Mouse (Mus musculus) hindbrain, embryonic 16.5 days (tissue): ENCODE measurements around the gene Rassf1. TPM values are rescaled to one million over a fixed set of nuclear protein-coding genes. Genes with fewer than 3 reads are reported as not detected.

Experiments used
- ATAC-seq: fragments of 200-750 bp; cut with Nextera tagmentation; 2 replicates; pipeline ENCODE4 v1.8.0; 2017; ENCODE audit warnings: moderate TSS enrichment, moderate library complexity
- H3K27ac ChIP-seq: fragments of 300-500 bp; sonication (generic); 2 replicates; pipeline ENCODE4 v1.5.1; 2014; ENCODE audit warnings: low read depth, mild to moderate bottlenecking, control low read depth, low read length, moderate library complexity
- H3K27me3 ChIP-seq: fragments of 300-500 bp; sonication (generic); replicated peaks from 2 replicates; pipeline ENCODE4 v1.6.1; 2014; ENCODE audit warnings: low read length; ENCODE audit not compliant: control insufficient read depth, insufficient read depth
- H3K36me3 ChIP-seq: fragments of 300-500 bp; sonication (generic); 2 replicates; pipeline ENCODE4 v1.6.1; 2014; ENCODE audit warnings: mild to moderate bottlenecking, low read length, moderate library complexity, mixed read lengths; ENCODE audit not compliant: control insufficient read depth, insufficient read depth
- H3K4me1 ChIP-seq: fragments of 300-500 bp; sonication (generic); 2 replicates; pipeline ENCODE4 v1.6.1; 2014; ENCODE audit warnings: low read depth, low read length; ENCODE audit not compliant: control insufficient read depth, insufficient read depth
- H3K4me2 ChIP-seq: fragments of 300-500 bp; sonication (generic); 2 replicates; pipeline ENCODE4 v1.6.1; 2014; ENCODE audit warnings: mild to moderate bottlenecking, low read length, control low read depth, moderate library complexity
- H3K4me3 ChIP-seq: fragments of 300-500 bp; sonication (generic); 2 replicates; pipeline ENCODE4 v1.5.1; 2014; ENCODE audit warnings: mild to moderate bottlenecking, low read length, control low read depth, moderate library complexity
- H3K9ac ChIP-seq: fragments of 300-500 bp; sonication (generic); 2 replicates; pipeline ENCODE4 v1.6.1; 2014; ENCODE audit warnings: low read depth, mild to moderate bottlenecking, control low read depth, low read length, moderate library complexity
- H3K9me3 ChIP-seq: fragments of 300-500 bp; sonication (generic); 2 replicates; pipeline ENCODE4 v1.6.1; 2014; ENCODE audit warnings: mild to moderate bottlenecking, low read length, moderate library complexity; ENCODE audit not compliant: control insufficient read depth
- WGBS: fragments of 180-500 bp; shearing (Covaris S2); extraction: QIAGEN DNeasy Blood & Tissue Kit; methylation state at CpG from one replicate; pipeline ENCODE4 v1.1.7; 2014; 5-methylcytosine and 5-hydroxymethylcytosine counted together
- polyA plus RNA-seq: library from polyadenylated mRNA; unstranded; fragments of >200 nt; fragmentation: Nextera tagmentation; extraction: Ambion mirVana; gene quantifications from 2 replicates; pipeline ENCODE4 v1.2.1, GENCODE M21; 2015

The Rassf1 gene
- polyA plus RNA-seq, 1 experiment from 2014 or later = 45.8 TPM

DNA sequence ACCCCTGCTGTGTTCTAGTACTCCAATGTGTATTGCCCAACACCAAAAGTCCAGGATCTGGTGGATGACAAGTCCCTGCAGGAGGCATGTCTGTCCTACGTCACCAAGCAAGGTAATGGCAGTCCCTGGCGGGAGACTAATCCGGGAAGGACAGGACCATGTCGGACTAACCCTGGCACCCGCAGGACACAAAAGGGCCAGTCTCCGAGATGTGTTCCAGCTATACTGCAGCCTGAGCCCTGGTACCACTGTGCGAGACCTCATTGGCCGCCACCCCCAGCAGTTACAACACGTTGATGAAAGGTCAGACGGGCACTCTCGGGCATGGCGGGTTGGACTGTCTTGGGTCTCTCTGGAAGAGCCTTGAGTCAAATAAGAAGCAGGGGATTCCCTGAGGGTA is 6.6 kb upstream of the Rassf1 start:
- Histone ChIP-seq H3K4me1 (peaks cover 31% of the 10 kb centered on the region), H3K9me3 (no peaks in the 10 kb centered on the region), H3K9ac (no peak overlapping the region), H3K27me3 (0 out of 2 replicates have a peak, but pooled peaks cover 5% of the 10 kb centered on the region), H3K4me3 (no peak overlapping the region), H3K4me2 (no peak overlapping the region), H3K27ac (no peak overlapping the region), H3K36me3 (peaks cover 15% of the 10 kb centered on the region)
- 95% methylated on average over 12 of the region's 12 CpGs for WGBS
- no peak for ATAC-seq

DNA sequence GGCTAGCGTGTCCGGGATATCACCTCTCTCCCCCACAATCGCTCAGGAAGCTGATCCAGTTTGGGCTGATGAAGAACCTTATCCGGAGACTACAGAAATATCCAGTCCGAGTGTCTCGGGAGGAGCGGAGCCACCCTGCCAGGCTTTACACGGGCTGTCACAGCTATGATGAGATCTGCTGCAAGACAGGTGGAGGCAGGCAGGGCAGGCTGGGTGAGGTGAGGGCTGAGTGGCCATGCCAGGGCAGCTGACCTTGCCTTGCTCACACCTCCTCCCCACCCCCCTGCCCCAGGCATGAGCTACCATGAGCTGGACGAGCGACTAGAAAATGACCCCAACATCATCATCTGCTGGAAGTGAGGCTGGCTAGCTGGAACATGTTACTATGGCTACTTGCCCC is 6.2 kb upstream of the Rassf1 start:
- no peaks in the 10 kb centered on the region for H3K9me3 ChIP-seq
- 90% methylated on average over 10 of the region's 10 CpGs for WGBS

DNA sequence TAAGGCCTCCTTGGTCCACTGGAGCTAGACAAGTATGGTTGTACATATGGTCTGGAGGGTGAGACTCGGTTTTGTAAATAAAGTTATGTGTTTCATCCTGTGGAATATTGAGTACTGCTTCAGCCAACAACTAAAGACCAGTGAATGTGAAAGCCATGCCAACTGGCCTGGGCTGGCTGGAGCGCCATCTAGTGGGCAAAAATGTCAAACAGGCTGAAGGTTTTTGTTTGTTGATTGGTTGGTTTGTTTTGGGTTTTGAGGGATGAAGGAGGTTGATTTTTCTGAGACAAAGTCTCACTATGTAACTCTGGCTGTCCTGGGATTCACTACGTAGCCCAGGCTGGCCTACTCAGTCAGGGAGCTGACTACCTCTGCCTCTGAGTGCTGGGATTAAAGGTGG is 5.8 kb upstream of the Rassf1 start:
- 7% methylated on average over 3 of the region's 3 CpGs for WGBS
- Histone ChIP-seq H3K27me3 (peaks cover 8% of the 10 kb centered on the region; the same call in 1 of the 2 replicates), H3K9ac (no peak overlapping the region), H3K4me3 (no peak overlapping the region), H3K27ac (no peak overlapping the region), H3K4me2 (no peak overlapping the region), H3K9me3 (no peaks in the 10 kb centered on the region), H3K4me1 (peaks cover 31% of the 10 kb centered on the region), H3K36me3 (peaks cover 12% of the 10 kb centered on the region)
- ATAC-seq = no peak

More for the DNA sequence above, 6.2 kb upstream of the Rassf1 start:
- Histone ChIP-seq H3K9ac (0 out of 2 replicates have a peak overlapping the region, but pooled peaks have one; percentile 3), H3K4me2 (no peak overlapping the region), H3K4me1 (peaks cover 31% of the 10 kb centered on the region), H3K4me3 (no peak overlapping the region), H3K36me3 (peaks cover 12% of the 10 kb centered on the region), H3K27me3 (0 out of 2 replicates have a peak, but pooled peaks cover 6% of the 10 kb centered on the region), H3K27ac (no peak overlapping the region)
- ATAC-seq = no peak

DNA sequence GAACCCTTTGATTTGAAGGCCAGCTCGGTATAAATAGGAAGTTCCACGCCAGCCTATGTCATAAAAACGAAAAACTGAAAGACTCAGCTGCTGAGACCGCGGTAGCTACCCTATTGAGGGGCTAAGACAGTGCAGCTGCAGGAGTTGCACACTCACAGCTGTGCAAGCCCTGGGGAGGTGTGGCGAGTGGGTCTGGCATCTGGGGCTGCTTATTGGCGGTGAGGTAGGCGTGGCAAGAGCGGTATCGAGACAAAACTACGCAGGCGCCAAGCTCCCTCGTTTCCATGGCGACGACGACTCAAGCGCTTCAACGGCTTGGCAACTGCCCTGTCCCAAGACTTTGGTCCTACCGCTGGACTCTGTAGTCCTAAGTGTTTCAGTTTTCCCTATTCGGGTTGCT is 4.3 kb upstream of the Rassf1 start, which contains the start of gene Zmynd10:
Gene Zmynd10 (plus strand): TSS at position 273 of the 400 bp plus-strand sequence.
- peak within 1 kb of the TSS; percentile 17 for H3K4me3 ChIP-seq
- peak within 1 kb of the TSS; percentile 17; the same call in 1 of the 2 replicates for H3K27ac ChIP-seq
- peak within 1 kb of the TSS; percentile 48 for H3K9ac ChIP-seq
- peak; percentile 63 for ATAC-seq
- H3K36me3 ChIP-seq = peaks cover 12% of the 10 kb centered on the region
- H3K4me2 ChIP-seq = peak within 1 kb of the TSS; percentile 55
- peaks cover 35% of the 10 kb centered on the region for H3K4me1 ChIP-seq
- peaks cover 19% of the 10 kb centered on the region for H3K27me3 ChIP-seq
- H3K9me3 ChIP-seq = no peaks in the 10 kb centered on the region
- WGBS = 3% methylated on average over 20 of the region's 20 CpGs

GRCm38 (mm10) chr9:107547957-107548356 is 3.4 kb upstream of the Rassf1 start:
- Histone ChIP-seq H3K27me3 (peaks cover 23% of the 10 kb centered on the region), H3K27ac (no peak overlapping the region), H3K4me2 (no peak overlapping the region), H3K36me3 (peaks cover 12% of the 10 kb centered on the region), H3K4me1 (peaks cover 28% of the 10 kb centered on the region), H3K9me3 (no peaks in the 10 kb centered on the region), H3K4me3 (no peak overlapping the region), H3K9ac (no peak overlapping the region)
- 81% methylated on average over 5 of the region's 5 CpGs for WGBS
- ATAC-seq = no peak

DNA sequence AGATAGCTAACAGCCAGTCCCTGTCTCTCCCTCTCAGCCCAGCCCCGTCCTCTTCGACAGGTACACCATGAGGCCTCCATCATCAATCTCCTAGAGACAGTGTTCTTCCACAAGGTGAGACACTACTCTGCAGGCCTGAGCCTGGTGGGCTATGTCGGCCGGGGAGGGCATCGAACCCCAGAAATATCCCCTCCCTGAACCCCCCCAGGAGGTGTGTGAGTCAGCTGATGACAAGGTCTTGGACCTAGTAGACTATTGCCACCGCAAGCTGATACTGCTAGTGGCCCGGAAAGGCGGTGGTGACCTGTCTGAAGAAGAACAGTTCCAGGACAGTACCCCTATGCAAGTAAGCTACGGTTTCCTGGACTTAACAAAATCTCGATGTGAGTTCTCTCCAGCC is 2.5 kb upstream of the Rassf1 start:
- Histone ChIP-seq H3K4me1 (peaks cover 31% of the 10 kb centered on the region), H3K4me3 (no peak overlapping the region), H3K9ac (no peak overlapping the region), H3K36me3 (peaks cover 12% of the 10 kb centered on the region), H3K4me2 (no peak overlapping the region), H3K27ac (no peak overlapping the region), H3K9me3 (no peaks in the 10 kb centered on the region), H3K27me3 (peaks cover 24% of the 10 kb centered on the region)
- WGBS = 91% methylated on average over 10 of the region's 10 CpGs
- ATAC-seq = no peak

DNA sequence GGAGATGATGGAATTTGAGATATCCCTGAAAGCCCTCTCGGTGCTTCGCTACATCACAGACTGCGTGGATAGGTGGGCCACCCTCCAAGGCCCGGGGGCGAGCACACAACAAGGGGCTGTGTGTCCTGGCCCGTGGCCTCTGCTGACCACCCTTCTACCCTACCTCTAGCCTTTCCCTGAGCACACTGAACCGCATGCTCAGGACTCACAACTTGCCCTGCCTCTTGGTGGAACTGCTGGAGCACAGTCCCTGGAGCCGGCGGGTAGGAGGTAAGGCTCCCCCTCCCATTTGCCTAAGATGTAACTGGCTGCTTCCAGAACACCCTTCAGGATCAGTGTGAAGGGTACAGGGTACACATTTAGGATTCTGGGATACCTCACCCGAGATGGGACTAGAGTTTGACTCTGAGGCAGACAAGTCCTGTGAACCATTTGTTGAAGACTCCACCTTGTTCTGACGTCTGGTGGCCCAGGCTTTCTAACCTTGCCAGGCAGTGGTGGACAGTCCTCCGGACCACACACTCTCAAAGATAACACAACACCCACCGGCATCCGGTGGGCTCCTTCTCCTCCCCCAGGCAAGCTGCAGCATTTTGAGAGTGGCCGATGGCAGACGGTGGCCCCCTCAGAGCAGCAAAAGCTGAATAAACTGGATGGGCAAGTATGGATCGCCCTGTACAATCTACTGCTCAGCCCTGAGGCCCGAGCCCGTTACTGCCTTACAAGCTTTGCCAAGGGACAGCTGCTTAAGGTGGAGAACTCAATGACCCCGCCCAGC is 1.9 kb upstream of the Rassf1 start:
- no peak overlapping the region for H3K4me2 ChIP-seq
- no peak for ATAC-seq
- H3K4me3 ChIP-seq = no peak overlapping the region
- peaks cover 5% of the 10 kb centered on the region for H3K36me3 ChIP-seq
- WGBS = 85% methylated on average over 20 of the region's 20 CpGs
- no peak overlapping the region for H3K9ac ChIP-seq
- peaks cover 24% of the 10 kb centered on the region for H3K27me3 ChIP-seq
- H3K4me1 ChIP-seq = peaks cover 32% of the 10 kb centered on the region
- no peaks in the 10 kb centered on the region for H3K9me3 ChIP-seq
- H3K27ac ChIP-seq = no peak overlapping the region

GRCm38 (mm10) chr9:107550491-107551116 is 751 bp upstream of the Rassf1 start:
- no peak overlapping the region for H3K27ac ChIP-seq
- H3K36me3 ChIP-seq = no peaks in the 10 kb centered on the region
- H3K4me1 ChIP-seq = peaks cover 31% of the 10 kb centered on the region
- H3K27me3 ChIP-seq = peaks cover 24% of the 10 kb centered on the region
- no peak for ATAC-seq
- H3K4me3 ChIP-seq = peak overlapping the region; percentile 43; the same call in 1 of the 2 replicates
- no peak overlapping the region for H3K9ac ChIP-seq
- H3K9me3 ChIP-seq = no peaks in the 10 kb centered on the region
- WGBS = 33% methylated on average over 23 of the region's 23 CpGs
- H3K4me2 ChIP-seq = peak overlapping the region; percentile 73

DNA sequence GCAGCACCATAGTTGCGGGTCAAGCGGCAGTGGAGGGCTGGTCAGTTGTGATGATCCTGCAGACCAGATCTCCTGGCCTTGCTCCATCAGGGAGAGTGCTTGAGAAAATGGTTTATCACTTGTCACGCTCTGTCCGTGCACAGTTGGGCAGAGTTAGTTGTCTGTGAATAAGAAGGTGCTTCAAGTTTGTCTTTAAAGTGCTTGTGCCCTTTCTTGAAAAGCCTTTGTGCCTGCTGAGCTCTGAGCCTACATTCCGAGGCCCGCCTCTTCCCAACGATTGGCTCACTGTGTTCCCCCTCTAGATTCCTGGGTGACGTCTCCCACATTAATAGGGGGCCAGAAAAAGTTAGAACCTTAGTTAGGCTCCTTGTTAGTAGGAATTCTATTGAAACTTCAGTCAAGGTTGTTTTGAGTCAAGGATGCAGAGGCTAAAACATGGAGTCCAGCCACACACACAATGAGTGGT is 568 bp downstream of the Rassf1 start:
- Histone ChIP-seq H3K9me3 (no peaks in the 10 kb centered on the region), H3K4me1 (peaks cover 40% of the 10 kb centered on the region), H3K27me3 (peaks cover 24% of the 10 kb centered on the region), H3K27ac (0 out of 2 replicates have a peak overlapping the region, but pooled peaks have one; percentile 14), H3K4me2 (peak overlapping the region; percentile 73), H3K4me3 (peak overlapping the region; percentile 43), H3K36me3 (no peaks in the 10 kb centered on the region), H3K9ac (peak overlapping the region; percentile 68)
- WGBS = 15% methylated on average over 8 of the region's 8 CpGs
- ATAC-seq = no peak
